ENCODE assay signal across 14 mouse cellular contexts in genomic region chr4:118123030-118123704, GRCm38 (mm10). TPM values are rescaled to one million over a fixed set of nuclear protein-coding genes. Genes with fewer than 3 reads are reported as not detected.
DNase-seq lines count a peak whose midpoint lies in the region; ATAC-seq and TF ChIP-seq lines count a peak whose summit lies in the region.
"Had no signal": no experiment of that assay in that cellular context is flagged by ENCODE, and none has a peak within 500 bp of the region (broad histone marks: within the 10 kb centered on the region; RNA-seq: fewer than 3 reads in every experiment).

No protein-coding gene starts in this region.

- H3K36me3 ChIP-seq in heart, embryonic 14.5 days (ENCODE audit: control insufficient read depth, insufficient read depth, low read length) = no peaks in the 10 kb centered on the region
- peaks cover 2% of the 10 kb centered on the region; the same call in 1 of the 2 replicates for H3K36me3 ChIP-seq in ES-E14 (ENCODE audit: control insufficient read depth, insufficient read depth, low read length, poor library complexity, severe bottlenecking)
- no peaks in the 10 kb centered on the region for H3K36me3 ChIP-seq in intestine, embryonic 15.5 days
- H3K36me3 ChIP-seq in forebrain, embryonic 12.5 days (replicated peaks) = no peaks in the 10 kb centered on the region

- H3K4me3 ChIP-seq in heart, embryonic 14.5 days (ENCODE audit: control insufficient read depth in 1 of 2, insufficient read depth in 1 of 2, low read depth in 1 of 2, low read length in 2 of 2) = no peak overlapping the region
- H3K4me3 ChIP-seq in ES-E14 (ENCODE audit: insufficient read depth in 1 of 2, low read depth in 1 of 2, low read length in 2 of 2, poor library complexity in 1 of 2, severe bottlenecking in 1 of 2) = no peak overlapping the region
- no peak overlapping the region for H3K4me3 ChIP-seq in intestine, embryonic 15.5 days (replicated peaks)
- no peak overlapping the region for H3K4me3 ChIP-seq in forebrain, embryonic 12.5 days (replicated peaks)
- H3K4me3 ChIP-seq: neural tube, embryonic 12.5 days had no signal

- intact Hi-C loops in heart, postnatal 25 days (cut with DNase I) = no loop called here

- no peaks in the 10 kb centered on the region for H3K9me3 ChIP-seq in heart, embryonic 14.5 days (ENCODE audit: control insufficient read depth, low read length)
- no peaks in the 10 kb centered on the region for H3K9me3 ChIP-seq in ES-E14 (ENCODE audit: control insufficient read depth, insufficient read depth, low read depth, low read length)
- H3K9me3 ChIP-seq in intestine, embryonic 15.5 days = no peaks in the 10 kb centered on the region
- H3K9me3 ChIP-seq in forebrain, embryonic 12.5 days = no peaks in the 10 kb centered on the region
- H3K9me3 ChIP-seq: neural tube, embryonic 12.5 days had no signal

- H3K27me3 ChIP-seq in heart, embryonic 14.5 days (ENCODE audit: control insufficient read depth, insufficient read depth, low read length) = no peaks in the 10 kb centered on the region
- no peaks in the 10 kb centered on the region for H3K27me3 ChIP-seq in intestine, embryonic 15.5 days (replicated peaks)
- no peaks in the 10 kb centered on the region for H3K27me3 ChIP-seq in forebrain, embryonic 12.5 days
- H3K27me3 ChIP-seq: neural tube, embryonic 12.5 days had no signal

- in situ Hi-C loops in ES-E14 (cut with MboI; ENCODE audit: low sequenced_read_pairs in 2 of 2, unreplicated experiment in 2 of 2) = no loop called here

- no peak overlapping the region for H3K27ac ChIP-seq in heart, embryonic 14.5 days (replicated peaks in 1 of 2; ENCODE audit: control insufficient read depth in 1 of 2, insufficient read depth in 1 of 2, low read depth in 2 of 2, low read length in 2 of 2)
- peak overlapping the region; percentile 3; the same call in 1 of the 2 replicates for H3K27ac ChIP-seq in ES-E14 (ENCODE audit: insufficient read depth, low read depth, low read length, poor library complexity, severe bottlenecking)
- H3K27ac ChIP-seq in intestine, embryonic 15.5 days = peak overlapping the region; percentile 71
- H3K27ac ChIP-seq in forebrain, embryonic 12.5 days = no peak overlapping the region
- H3K27ac ChIP-seq: kidney, postnatal 0 days; neural tube, embryonic 12.5 days had no signal

- 71% methylated on average over 14 of the region's 14 CpGs for WGBS in heart, embryonic 14.5 days
- WGBS in intestine, embryonic 15.5 days = 64% methylated on average over 14 of the region's 14 CpGs
- WGBS in forebrain, embryonic 12.5 days = 87% methylated on average over 14 of the region's 14 CpGs

- H3K4me2 ChIP-seq in heart, embryonic 14.5 days (ENCODE audit: low read length) = no peak overlapping the region
- no peak overlapping the region; the same call in 1 of the 2 replicates for H3K4me2 ChIP-seq in intestine, embryonic 15.5 days (replicated peaks)
- H3K4me2 ChIP-seq in forebrain, embryonic 12.5 days = no peak overlapping the region
- H3K4me2 ChIP-seq: neural tube, embryonic 12.5 days had no signal

- H3K9ac ChIP-seq in heart, embryonic 14.5 days (ENCODE audit: low read length) = no peak overlapping the region
- H3K9ac ChIP-seq in ES-E14 (ENCODE audit: insufficient read depth, low read depth, low read length, poor library complexity, severe bottlenecking) = 0 out of 2 replicates have a peak overlapping the region, but pooled peaks have one; percentile 6
- no peak overlapping the region for H3K9ac ChIP-seq in intestine, embryonic 15.5 days
- no peak overlapping the region for H3K9ac ChIP-seq in forebrain, embryonic 12.5 days
- H3K9ac ChIP-seq: neural tube, embryonic 12.5 days had no signal

- no peaks in the 10 kb centered on the region for H3K4me1 ChIP-seq in heart, embryonic 14.5 days (ENCODE audit: control insufficient read depth in 2 of 2, insufficient read depth in 2 of 2, low read length in 2 of 2)
- peaks cover 0 to 8% of the 10 kb centered on the region in 2 experiments; a peak in 1 of 4 replicates for H3K4me1 ChIP-seq in ES-E14 (ENCODE audit: control insufficient read depth in 2 of 2, insufficient read depth in 2 of 2, low read length in 2 of 2, poor library complexity in 1 of 2)
- H3K4me1 ChIP-seq in intestine, embryonic 15.5 days (replicated peaks) = 0 out of 2 replicates have a peak, but pooled peaks cover 11% of the 10 kb centered on the region
- no peaks in the 10 kb centered on the region; the same call in 1 of the 2 replicates for H3K4me1 ChIP-seq in forebrain, embryonic 12.5 days
- H3K4me1 ChIP-seq: neural tube, embryonic 12.5 days had no signal

- ATAC-seq in heart, embryonic 14.5 days (ENCODE audit: insufficient number of reproducible peaks, insufficient read depth, low FRiP score, low read depth) = 0 out of 2 replicates have a peak, but pooled peaks have one; percentile 35
- peak; percentile 76 for ATAC-seq in intestine, embryonic 15.5 days
- 0 out of 2 replicates have a peak, but pooled peaks have one; percentile 25 for ATAC-seq in megakaryocyte-erythroid progenitor cell, adult 5-6 weeks (replicated peaks; ENCODE audit: low FRiP score, low TSS enrichment, poor library complexity, severe bottlenecking)
- no peak for ATAC-seq in forebrain, embryonic 12.5 days (ENCODE audit: low FRiP score)

- DNase-seq in heart, postnatal 25 days (ENCODE audit: low spot score) = no peak
- DNase-seq in ES-E14 (ENCODE audit: low read depth, low spot score) = no peak
- no peak for DNase-seq in cerebellum, adult 11 months
- no peak for DNase-seq in thymus, postnatal 10 days (ENCODE audit: low spot score in 2 of 2)
- DNase-seq: B cell, adult 2 months; cerebellum, adult 9-11 months; gastrocnemius, postnatal 36 days; right cerebral cortex, postnatal 14 days had no signal

TF ChIP-seq in ES-E14, 5 proteins besides CTCF, POLR2A, EP300 and RAD21:
- TF ChIP-seq CHD2 (IDR thresholded peaks at IDR 0.05; ENCODE audit: low read depth, low read length) = no peak
- TF ChIP-seq HCFC1 (IDR thresholded peaks at IDR 0.05; ENCODE audit: borderline replicate concordance, insufficient read depth, low read length) = no peak
- no peak for TF ChIP-seq ZC3H11A (IDR thresholded peaks at IDR 0.05; ENCODE audit: borderline replicate concordance, low read depth, low read length)
- TF ChIP-seq MAFK (IDR thresholded peaks at IDR 0.05; ENCODE audit: insufficient read depth, low read depth, low read length) = no peak
- no peak for TF ChIP-seq ZNF384 (IDR thresholded peaks at IDR 0.05; ENCODE audit: low read depth, low read length)

RNA-seq across cellular contexts. Expression of gene St3gal3, which starts 11.5 kb away (rescaled TPM):
- polyA plus RNA-seq in heart, embryonic 14.5 days (2014; fragmentation: Nextera tagmentation; extraction: Ambion mirVana) = 4.4 and 6.2 TPM in 2 replicates
- total RNA-seq in heart, postnatal 25 days (2021) = 10 to 100 TPM; 61.6 to 66.6 TPM
- total RNA-seq in ES-E14 (2012; rRNA removed) = 10.9 and 17.1 TPM in 2 replicates
- 7.5 and 8.2 TPM in 2 replicates for polyA plus RNA-seq in intestine, embryonic 15.5 days (2015; fragmentation: Nextera tagmentation; extraction: Ambion mirVana)
- total RNA-seq in megakaryocyte-erythroid progenitor cell, adult 5-6 weeks (2014; fragmentation: Nextera tagmentation) = 14.1 and 28.4 TPM in 2 replicates
- 6.6 and 8.4 TPM in 2 replicates for total RNA-seq in megakaryocyte-erythroid progenitor cell, adult 5-6 weeks (2017)
- 8.5 TPM in 2 replicates for polyA plus RNA-seq in forebrain, embryonic 12.5 days (2016; fragmentation: Nextera tagmentation; extraction: Ambion mirVana)

RNA-seq across cellular contexts. Expression of gene Kdm4a, which starts 56.7 kb away (rescaled TPM):
- 26.7 TPM in 2 replicates for polyA plus RNA-seq in heart, embryonic 14.5 days (2014; fragmentation: Nextera tagmentation; extraction: Ambion mirVana)
- 10 to 100 TPM; 26.1 to 28.2 TPM for total RNA-seq in heart, postnatal 25 days (2021)
- 50.2 and 57.2 TPM in 2 replicates for total RNA-seq in ES-E14 (2012; rRNA removed)
- 24.7 and 25.2 TPM in 2 replicates for polyA plus RNA-seq in intestine, embryonic 15.5 days (2015; fragmentation: Nextera tagmentation; extraction: Ambion mirVana)
- total RNA-seq in megakaryocyte-erythroid progenitor cell, adult 5-6 weeks (2014; fragmentation: Nextera tagmentation) = 20.5 and 24.9 TPM in 2 replicates
- total RNA-seq in megakaryocyte-erythroid progenitor cell, adult 5-6 weeks (2017) = 28.8 and 36.0 TPM in 2 replicates
- 58.5 and 58.6 TPM in 2 replicates for polyA plus RNA-seq in forebrain, embryonic 12.5 days (2016; fragmentation: Nextera tagmentation; extraction: Ambion mirVana)

Comparison
In these comparisons a context has a peak if more than half of its experiments do, and no peak if none do; other contexts are left out.
1. H3K27ac ChIP-seq: peak in ES-E14 (single experiment) and intestine, embryonic 15.5 days (single experiment); none in heart, embryonic 14.5 days (0 of 2) and forebrain, embryonic 12.5 days (single experiment).